Mouse (Mus musculus) forebrain, embryonic 11.5 days (tissue): ENCODE measurements around the gene Lekr1. TPM values are rescaled to one million over a fixed set of nuclear protein-coding genes. Genes with fewer than 3 reads are reported as not detected.

ENCODE experiments used
- ATAC-seq: fragments of 200-750 bp; cut with Nextera tagmentation; replicated peaks from 2 replicates; pipeline ENCODE4 v1.8.0; 2017; ENCODE audit warnings: moderate TSS enrichment; ENCODE audit not compliant: low FRiP score
- DNase-seq: peaks from one replicate; pipeline ENCODE4 v3.0.0-alpha.2; 2017; ENCODE audit warnings: low spot score
- H3K27ac ChIP-seq: fragments of 300-500 bp; sonication (generic); 2 replicates; pipeline ENCODE4 v1.5.1; 2014; ENCODE audit warnings: low read depth, low read length
- H3K27me3 ChIP-seq: fragments of 300-500 bp; sonication (generic); 2 replicates; pipeline ENCODE4 v1.6.1; 2014; ENCODE audit warnings: mild to moderate bottlenecking, low read length, mixed read lengths; ENCODE audit not compliant: control insufficient read depth, insufficient read depth
- H3K36me3 ChIP-seq: fragments of 300-500 bp; sonication (generic); 2 replicates; pipeline ENCODE4 v1.6.1; 2014; ENCODE audit warnings: mild to moderate bottlenecking, low read length, moderate library complexity, mixed read lengths; ENCODE audit not compliant: control insufficient read depth, insufficient read depth
- H3K4me1 ChIP-seq: fragments of 300-500 bp; sonication (generic); replicated peaks from 2 replicates; pipeline ENCODE4 v1.6.1; 2014; ENCODE audit warnings: low read length, mixed read lengths; ENCODE audit not compliant: control insufficient read depth, insufficient read depth
- H3K4me2 ChIP-seq: fragments of 300-500 bp; sonication (generic); 2 replicates; pipeline ENCODE4 v1.6.1; 2014; ENCODE audit warnings: low read depth, mild to moderate bottlenecking, low read length, moderate library complexity, mixed read lengths; ENCODE audit not compliant: severe bottlenecking
- H3K4me3 ChIP-seq: fragments of 300-500 bp; sonication (generic); 2 replicates; pipeline ENCODE4 v1.5.1; 2014; ENCODE audit warnings: low read depth, low read length
- H3K9ac ChIP-seq: fragments of 300-500 bp; sonication (generic); 2 replicates; pipeline ENCODE4 v1.6.1; 2014; ENCODE audit warnings: low read length
- H3K9me3 ChIP-seq: fragments of 300-500 bp; sonication (generic); 2 replicates; pipeline ENCODE4 v1.6.1; 2016; ENCODE audit warnings: low read length, mixed read lengths; ENCODE audit not compliant: control insufficient read depth
- WGBS: fragments of 180-500 bp; shearing (Covaris S2); extraction: QIAGEN DNeasy Blood & Tissue Kit; methylation state at CpG from one replicate; pipeline ENCODE4 v1.1.7; 2014; 5-methylcytosine and 5-hydroxymethylcytosine counted together
- polyA plus RNA-seq: library from polyadenylated mRNA; unstranded; fragments of >200 nt; fragmentation: Nextera tagmentation; extraction: Ambion mirVana; gene quantifications from 2 replicates; pipeline ENCODE4 v1.2.1, GENCODE M21; 2014

Gene Lekr1
- polyA plus RNA-seq, 1 experiment from 2014 or later, result 6.4 TPM

GRCm38 (mm10) chr3:65826716-65827115 lies 160.7 kb downstream of the Lekr1 start:
- WGBS, result 85% methylated on average over 6 of the region's 6 CpGs
- Histone ChIP-seq H3K36me3 (no peaks in the 10 kb centered on the region), H3K9ac (no peak overlapping the region), H3K4me3 (no peak overlapping the region), H3K27me3 (no peaks in the 10 kb centered on the region), H3K4me1 (no peaks in the 10 kb centered on the region; the same call in 1 of the 2 replicates), H3K9me3 (no peaks in the 10 kb centered on the region), H3K27ac (no peak overlapping the region), H3K4me2 (no peak overlapping the region)
- no peak for DNase-seq
- no peak for ATAC-seq

GRCm38 (mm10) chr3:65827400-65827799 lies 161.4 kb downstream of the Lekr1 start:
- Histone ChIP-seq H3K9ac (no peak overlapping the region), H3K4me1 (no peaks in the 10 kb centered on the region; the same call in 1 of the 2 replicates), H3K27me3 (no peaks in the 10 kb centered on the region), H3K27ac (no peak overlapping the region), H3K4me2 (no peak overlapping the region), H3K36me3 (no peaks in the 10 kb centered on the region), H3K4me3 (no peak overlapping the region), H3K9me3 (no peaks in the 10 kb centered on the region)
- 88% methylated on average over 5 of the region's 5 CpGs for whole genome bisulfite sequencing
- DNase-seq, result no peak
- ATAC-seq, result no peak

DNA sequence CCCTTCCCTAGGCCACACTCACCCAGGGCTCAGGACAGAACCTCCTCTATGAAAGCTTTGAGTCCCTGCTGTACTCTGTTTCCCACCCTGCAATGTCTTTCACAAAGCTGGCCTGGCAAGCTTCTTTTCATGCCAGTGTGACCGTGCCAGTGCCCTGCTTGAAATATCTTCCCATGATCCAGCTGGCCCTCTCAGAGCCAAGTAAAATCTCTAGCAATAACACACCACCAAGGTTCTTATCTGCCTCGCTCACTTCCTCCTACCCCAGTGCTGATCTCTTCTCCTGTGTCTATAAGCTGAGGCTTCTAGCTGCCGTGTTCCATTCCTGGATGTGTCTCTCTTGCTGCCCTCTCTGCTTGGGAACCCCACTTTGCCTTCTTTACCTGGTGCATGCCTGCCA lies 162.0 kb downstream of the Lekr1 start:
- Histone ChIP-seq H3K27ac (no peak overlapping the region), H3K9me3 (no peaks in the 10 kb centered on the region), H3K9ac (no peak overlapping the region), H3K27me3 (no peaks in the 10 kb centered on the region), H3K4me1 (no peaks in the 10 kb centered on the region; the same call in 1 of the 2 replicates), H3K4me2 (no peak overlapping the region), H3K4me3 (no peak overlapping the region), H3K36me3 (no peaks in the 10 kb centered on the region)
- 79% methylated on average over 3 of the region's 3 CpGs for WGBS
- ATAC-seq, result no peak
- DNase-seq, result no peak

GRCm38 (mm10) chr3:65829230-65829629 lies 163.2 kb downstream of the Lekr1 start:
- WGBS, result 11% methylated on average over 7 of the region's 7 CpGs

DNA sequence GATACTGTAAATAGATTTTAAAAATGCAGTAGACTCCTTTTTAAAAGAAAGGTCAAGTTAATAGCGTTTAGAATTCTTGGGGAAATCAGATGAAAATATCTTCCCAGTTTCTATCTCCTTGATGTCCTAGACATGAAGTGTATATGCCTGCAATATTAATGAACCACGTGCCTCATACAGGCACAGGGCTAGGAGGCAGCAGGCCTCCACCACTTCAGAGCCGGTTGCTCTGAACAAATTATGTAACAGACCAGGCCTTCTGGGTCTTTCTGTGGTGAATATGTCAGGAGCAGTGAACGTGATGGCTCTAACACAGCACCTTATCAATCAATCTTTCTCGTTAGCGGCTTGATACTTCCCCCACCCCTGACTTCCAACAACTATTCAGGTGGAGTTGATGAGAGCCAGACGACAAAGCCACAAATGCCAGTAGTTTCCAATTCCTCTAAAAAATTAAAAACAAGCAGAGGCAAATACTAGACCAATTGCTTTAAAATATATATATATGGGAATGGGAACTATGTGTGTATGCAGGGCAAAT lies 164.0 kb downstream of the Lekr1 start:
- Histone ChIP-seq H3K36me3 (no peaks in the 10 kb centered on the region), H3K9ac (no peak overlapping the region), H3K4me3 (no peak overlapping the region), H3K4me2 (no peak overlapping the region), H3K27me3 (no peaks in the 10 kb centered on the region), H3K27ac (no peak overlapping the region), H3K4me1 (no peaks in the 10 kb centered on the region; the same call in 1 of the 2 replicates), H3K9me3 (no peaks in the 10 kb centered on the region)
- DNase-seq (no peak), ATAC-seq (no peak)
- 73% methylated on average over 7 of the region's 7 CpGs for WGBS

More at GRCm38 (mm10) chr3:65829230-65829629, 163.2 kb downstream of the Lekr1 start:
- no peak overlapping the region for H3K4me2 ChIP-seq
- no peaks in the 10 kb centered on the region for H3K36me3 ChIP-seq
- H3K9me3 ChIP-seq, result no peaks in the 10 kb centered on the region
- no peaks in the 10 kb centered on the region; the same call in 1 of the 2 replicates for H3K4me1 ChIP-seq
- H3K27me3 ChIP-seq, result no peaks in the 10 kb centered on the region
- DNase-seq, result peak; percentile 55
- ATAC-seq, result no peak
- no peak overlapping the region for H3K27ac ChIP-seq
- H3K9ac ChIP-seq, result no peak overlapping the region
- no peak overlapping the region for H3K4me3 ChIP-seq

DNA sequence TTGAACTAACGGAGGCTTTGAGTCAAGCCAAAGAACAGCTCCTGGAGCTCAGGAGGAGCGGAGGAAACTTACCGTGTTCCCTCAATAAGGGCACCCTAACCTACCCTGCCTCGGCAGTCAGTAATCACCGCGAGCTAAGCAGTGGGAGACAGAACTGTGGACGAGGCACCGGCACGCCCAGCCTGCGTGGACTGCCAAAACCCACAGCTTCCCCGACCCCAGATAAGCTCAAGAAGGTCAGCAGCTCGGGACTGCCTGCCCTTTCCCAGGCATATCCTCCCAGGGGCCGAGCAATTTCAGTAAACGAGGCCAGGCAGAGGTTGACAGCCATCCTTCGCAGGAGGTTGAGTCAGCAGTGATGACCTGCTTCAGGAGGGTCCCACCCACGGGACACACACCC lies 164.8 kb downstream of the Lekr1 start:
- no peaks in the 10 kb centered on the region; the same call in 1 of the 2 replicates for H3K4me1 ChIP-seq
- no peak overlapping the region for H3K9ac ChIP-seq
- no peaks in the 10 kb centered on the region for H3K36me3 ChIP-seq
- no peaks in the 10 kb centered on the region for H3K9me3 ChIP-seq
- H3K27ac ChIP-seq, result no peak overlapping the region
- no peak overlapping the region for H3K4me3 ChIP-seq
- no peaks in the 10 kb centered on the region for H3K27me3 ChIP-seq
- no peak overlapping the region for H3K4me2 ChIP-seq
- peak; percentile 50 for DNase-seq
- ATAC-seq, result no peak
- 48% methylated on average over 16 of the region's 16 CpGs for WGBS

DNA sequence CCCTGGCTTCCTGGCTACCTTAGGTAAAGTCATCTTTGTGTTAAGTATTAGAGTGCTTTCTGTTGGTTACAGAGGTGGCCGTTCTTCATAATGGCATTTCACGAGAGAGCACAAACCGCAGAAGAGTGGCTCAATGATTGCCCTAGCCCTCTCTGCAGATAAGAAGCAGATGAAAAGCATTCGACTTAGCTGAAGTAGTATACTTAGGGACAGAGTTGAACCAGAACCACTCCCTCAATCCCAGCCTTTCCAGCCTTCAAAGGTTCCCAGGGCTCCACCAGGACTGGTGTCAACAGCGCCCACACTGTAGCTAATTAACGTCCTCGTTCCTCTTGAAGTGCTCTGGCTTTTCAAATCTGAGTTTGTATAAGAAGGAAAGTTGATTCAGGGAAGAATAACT lies 166.4 kb downstream of the Lekr1 start:
- WGBS, result 68% methylated on average over 7 of the region's 7 CpGs
- Histone ChIP-seq H3K9me3 (no peaks in the 10 kb centered on the region), H3K27me3 (no peaks in the 10 kb centered on the region), H3K36me3 (no peaks in the 10 kb centered on the region), H3K27ac (no peak overlapping the region), H3K4me3 (no peak overlapping the region), H3K4me1 (no peaks in the 10 kb centered on the region; the same call in 1 of the 2 replicates), H3K4me2 (no peak overlapping the region), H3K9ac (no peak overlapping the region)
- DNase-seq, result no peak
- no peak for ATAC-seq

DNA sequence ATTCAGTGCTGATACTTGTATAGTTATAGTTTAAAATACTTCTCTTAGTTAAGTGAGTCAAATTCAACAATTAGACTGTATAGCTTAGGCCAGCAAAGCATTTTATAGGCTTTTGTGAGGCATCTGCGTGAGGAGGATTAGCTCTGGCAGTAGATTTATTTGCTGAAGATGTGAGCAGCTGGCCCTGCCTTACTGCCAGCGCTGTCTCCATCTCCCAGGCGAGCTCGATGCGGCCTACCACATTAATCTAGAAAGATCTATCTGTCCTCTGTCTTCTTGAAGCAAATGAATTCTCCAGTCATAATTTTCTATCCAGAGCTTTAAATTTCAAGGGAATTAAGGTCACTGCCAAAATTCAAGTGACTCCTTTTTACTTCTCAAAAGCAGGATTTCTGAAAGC lies 170.4 kb downstream of the Lekr1 start:
- H3K9ac ChIP-seq, result no peak overlapping the region
- H3K9me3 ChIP-seq, result no peaks in the 10 kb centered on the region
- no peaks in the 10 kb centered on the region; the same call in 1 of the 2 replicates for H3K27me3 ChIP-seq
- H3K36me3 ChIP-seq, result no peaks in the 10 kb centered on the region
- 92% methylated on average over 5 of the region's 5 CpGs for WGBS
- H3K4me2 ChIP-seq, result no peak overlapping the region
- ATAC-seq (no peak), DNase-seq (no peak)
- H3K4me1 ChIP-seq, result no peaks in the 10 kb centered on the region
- H3K4me3 ChIP-seq, result no peak overlapping the region
- H3K27ac ChIP-seq, result no peak overlapping the region

DNA sequence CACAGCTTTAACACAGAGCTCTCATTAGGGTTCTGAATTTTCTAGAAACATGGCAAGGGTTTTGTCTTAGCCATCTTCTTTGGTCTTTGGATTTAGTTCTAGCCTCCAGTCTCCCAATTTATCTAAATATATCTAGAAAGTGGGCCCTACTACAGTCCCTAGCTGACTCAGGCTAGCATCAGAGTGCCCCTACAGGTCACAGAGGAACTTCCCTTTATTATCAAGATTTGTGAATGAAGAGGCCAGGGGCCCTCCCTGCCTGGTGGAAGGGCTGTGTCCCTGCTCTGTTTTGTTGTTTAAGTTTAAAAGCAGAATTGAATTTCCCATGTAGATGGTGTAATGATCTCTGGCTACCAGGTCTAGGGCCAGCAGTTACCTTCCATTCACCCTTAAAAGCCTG lies 173.6 kb downstream of the Lekr1 start:
- ATAC-seq (no peak), DNase-seq (no peak)
- H3K36me3 ChIP-seq, result no peaks in the 10 kb centered on the region
- H3K4me1 ChIP-seq, result no peaks in the 10 kb centered on the region
- H3K4me2 ChIP-seq, result no peak overlapping the region
- H3K9me3 ChIP-seq, result no peaks in the 10 kb centered on the region
- no peaks in the 10 kb centered on the region; the same call in 1 of the 2 replicates for H3K27me3 ChIP-seq
- no peak overlapping the region for H3K9ac ChIP-seq
- H3K4me3 ChIP-seq, result no peak overlapping the region
- no peak overlapping the region for H3K27ac ChIP-seq
